In the genomic region with DNA sequence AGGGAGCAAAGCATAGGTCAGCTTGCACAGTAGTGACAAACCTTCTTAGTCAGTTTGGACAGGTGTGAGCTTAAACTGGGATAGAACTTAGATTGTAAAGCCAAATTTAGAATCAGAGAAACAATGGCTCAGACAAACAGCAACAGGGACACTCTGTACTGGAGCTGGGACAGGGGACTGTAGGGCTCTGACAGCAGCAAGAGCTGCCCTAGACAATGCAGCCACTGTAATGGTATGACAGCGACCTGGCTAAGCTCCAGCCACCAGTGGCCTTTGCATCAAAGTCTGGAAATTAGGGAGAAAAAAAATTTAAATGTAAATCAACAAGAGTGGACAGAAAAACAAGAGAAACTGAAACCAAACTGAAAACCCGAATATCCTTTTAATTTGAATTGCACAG, we compare ENCODE assay signal across 8 mouse cellular contexts. TPM values are rescaled to one million over a fixed set of nuclear protein-coding genes. Genes with fewer than 3 reads are reported as not detected.
A peak's percentile ranks its signal among the peaks of the same experiment; 100 is the strongest.
DNase-seq lines count a peak whose midpoint lies in the region; ATAC-seq lines count a peak whose summit lies in the region.

No protein-coding gene starts in this region.

- H3K4me2 ChIP-seq in forebrain, embryonic 14.5 days (ENCODE audit: low read length), result no peak overlapping the region

- peak; percentile 62; the same call in 1 of the 2 replicates for ATAC-seq in forebrain, embryonic 14.5 days

- WGBS in forebrain, embryonic 14.5 days, result 64% methylated on average over 2 of the region's 2 CpGs
- WGBS in forebrain, embryonic 10.5 days, result 64% methylated on average over 2 of the region's 2 CpGs

- no peaks in the 10 kb centered on the region for H3K27me3 ChIP-seq in forebrain, embryonic 14.5 days (replicated peaks; ENCODE audit: control insufficient read depth, insufficient read depth, low read length)
- H3K27me3 ChIP-seq in forebrain, embryonic 10.5 days (ENCODE audit: poor library complexity, severe bottlenecking), result no peaks in the 10 kb centered on the region

- no peak overlapping the region for H3K27ac ChIP-seq in forebrain, embryonic 14.5 days (ENCODE audit: low read depth, low read length)
- H3K27ac ChIP-seq in forebrain, embryonic 10.5 days, result no peak overlapping the region

- H3K9me3 ChIP-seq in forebrain, embryonic 14.5 days (replicated peaks; ENCODE audit: control insufficient read depth, low read length), result no peaks in the 10 kb centered on the region
- H3K9me3 ChIP-seq in forebrain, embryonic 10.5 days, result no peaks in the 10 kb centered on the region

- no peak overlapping the region for H3K9ac ChIP-seq in forebrain, embryonic 14.5 days (ENCODE audit: low read length)

- H3K4me1 ChIP-seq in forebrain, embryonic 14.5 days (ENCODE audit: control insufficient read depth, insufficient read depth, low read length), result no peaks in the 10 kb centered on the region; the same call in 1 of the 2 replicates
- H3K4me1 ChIP-seq in forebrain, embryonic 10.5 days, result no peaks in the 10 kb centered on the region

- DNase-seq in forebrain, embryonic 14.5 days (ENCODE audit: low spot score), result no peak
- no peak for DNase-seq in forebrain, embryonic 10.5 days (ENCODE audit: extremely low spot score, low spot score)
- DNase-seq in right cerebral cortex, postnatal 36 days (ENCODE audit: low spot score in 2 of 2), result peak; percentile 9 to 41
- no peak for DNase-seq in right cerebral cortex, postnatal 4 days
- DNase-seq in kidney, postnatal 10 days, result peak; percentile 70
- DNase-seq in testis, postnatal 14 days (ENCODE audit: low spot score), result peak; percentile 22
- DNase-seq in ovary, postnatal 36 days (ENCODE audit: low spot score), result no peak
- DNase-seq in frontal cortex, postnatal 25 days (ENCODE audit: low spot score in 2 of 2), result no peak

- H3K4me3 ChIP-seq in forebrain, embryonic 14.5 days (ENCODE audit: low read depth, low read length), result no peak overlapping the region
- H3K4me3 ChIP-seq in forebrain, embryonic 10.5 days, result no peak overlapping the region

- no peaks in the 10 kb centered on the region for H3K36me3 ChIP-seq in forebrain, embryonic 14.5 days (ENCODE audit: control insufficient read depth, insufficient read depth, low read length)
- H3K36me3 ChIP-seq in forebrain, embryonic 10.5 days (replicated peaks), result no peaks in the 10 kb centered on the region

RNA-seq across cellular contexts. Expression of gene Armc3, which starts 53.2 kb away (rescaled TPM):
- polyA plus RNA-seq in forebrain, embryonic 14.5 days (2014; fragmentation: Nextera tagmentation; extraction: Ambion mirVana), result 1.4 and 1.5 TPM in 2 replicates
- 0.37 and 0.46 TPM in 2 replicates for polyA plus RNA-seq in forebrain, embryonic 10.5 days (2016; fragmentation: Nextera tagmentation; extraction: Ambion mirVana)

Comparison
In these comparisons a context has a peak if more than half of its experiments do, and no peak if none do; other contexts are left out.
1. DNase-seq: peak in right cerebral cortex, postnatal 36 days (2 of 2), kidney, postnatal 10 days (single experiment) and testis, postnatal 14 days (single experiment); none in forebrain, embryonic 14.5 days (single experiment), forebrain, embryonic 10.5 days (single experiment), right cerebral cortex, postnatal 4 days (single experiment), ovary, postnatal 36 days (single experiment) and frontal cortex, postnatal 25 days (0 of 2).